Mouse (Mus musculus) adrenal gland, adult (tissue): Measurements from ENCODE around the gene Pdgfra.
A peak's percentile ranks its signal among the peaks of the same experiment; 100 is the strongest.

Experiments
- DNase-seq, 2 experiments: peaks; one replicate each; pipeline ENCODE4 v3.0.0; 2022 to 2023; ENCODE audit warnings: low spot score in 1 of 2; ENCODE audit not compliant: inconsistent age in 2 of 2

Pdgfra gene

DNA sequence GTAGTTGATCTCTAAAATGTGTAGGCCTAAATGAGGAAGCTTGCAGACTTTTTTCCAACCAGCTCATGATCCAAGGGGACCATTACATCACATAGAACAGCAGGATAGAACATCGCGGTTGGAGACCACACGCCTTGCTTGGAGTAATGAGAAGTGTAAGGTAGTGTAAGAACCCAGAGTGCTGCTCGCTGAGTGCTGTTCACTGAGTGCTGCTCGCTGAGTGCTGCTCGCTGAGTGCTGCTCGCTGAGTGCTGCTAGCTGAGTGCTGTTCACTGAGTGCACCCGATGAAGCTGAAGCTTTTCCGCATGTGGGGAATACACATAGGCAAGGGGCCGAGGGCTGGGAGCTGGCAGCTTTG, 48.3 kb downstream of the Pdgfra start:
- DNase-seq = no peak

DNA sequence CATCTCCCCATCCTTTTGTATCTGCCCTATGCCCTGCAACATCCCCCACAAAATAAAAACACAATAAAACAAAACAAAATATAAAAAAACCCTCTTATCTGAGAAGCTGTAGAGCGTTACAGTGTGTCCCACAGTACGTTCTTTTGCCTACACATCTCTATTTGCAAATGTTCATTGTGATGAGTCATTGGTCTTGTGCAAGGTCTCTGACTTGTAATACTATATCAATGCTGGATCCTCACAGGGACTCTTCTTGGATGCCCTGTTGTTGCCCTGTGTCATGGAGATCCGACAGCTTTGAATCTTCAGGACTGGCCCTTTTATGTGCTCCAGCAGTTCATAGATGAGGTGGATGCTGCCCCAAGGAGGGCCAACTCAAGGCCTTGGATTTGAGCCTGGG, 55.8 kb downstream of the Pdgfra start:
- peak in 1 of 2 experiments; percentile 52 for DNase-seq

GRCm38 (mm10) chr5:75209966-75210365, 57.9 kb downstream of the Pdgfra start:
- peak in 1 of 2 experiments; percentile 65 for DNase-seq

GRCm38 (mm10) chr5:75214520-75214919, 62.4 kb downstream of the Pdgfra start:
- peak in 1 of 2 experiments; percentile 55 for DNase-seq

- DNase-seq = no peak
Measured at GRCm38 (mm10) chr5:75214929-75215328, 62.8 kb downstream of the Pdgfra start.

GRCm38 (mm10) chr5:75215678-75216256, 63.7 kb downstream of the Pdgfra start:
- no peak for DNase-seq

DNA sequence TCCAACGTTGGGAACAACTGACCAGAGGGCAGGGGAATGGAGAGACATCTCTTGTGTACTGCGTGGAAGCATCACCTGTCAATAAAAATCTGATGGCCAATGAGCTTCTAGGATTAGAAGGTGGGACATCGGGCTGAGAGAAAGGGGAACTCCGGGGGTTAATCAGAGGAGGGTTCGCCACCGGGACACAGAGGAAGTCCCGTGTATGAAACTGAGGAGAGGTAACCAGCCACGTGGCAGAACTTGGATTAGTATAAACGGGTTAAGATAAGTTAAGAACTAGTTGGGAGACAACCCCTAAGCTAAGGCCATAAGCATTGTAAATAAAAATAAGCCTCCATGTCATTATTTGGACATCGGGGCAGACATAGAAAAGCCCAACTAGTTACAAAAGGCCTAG, 69.5 kb downstream of the Pdgfra start:
- no peak for DNase-seq

- no peak for DNase-seq
Measured at GRCm38 (mm10) chr5:75222491-75223265, 70.6 kb downstream of the Pdgfra start.

DNA sequence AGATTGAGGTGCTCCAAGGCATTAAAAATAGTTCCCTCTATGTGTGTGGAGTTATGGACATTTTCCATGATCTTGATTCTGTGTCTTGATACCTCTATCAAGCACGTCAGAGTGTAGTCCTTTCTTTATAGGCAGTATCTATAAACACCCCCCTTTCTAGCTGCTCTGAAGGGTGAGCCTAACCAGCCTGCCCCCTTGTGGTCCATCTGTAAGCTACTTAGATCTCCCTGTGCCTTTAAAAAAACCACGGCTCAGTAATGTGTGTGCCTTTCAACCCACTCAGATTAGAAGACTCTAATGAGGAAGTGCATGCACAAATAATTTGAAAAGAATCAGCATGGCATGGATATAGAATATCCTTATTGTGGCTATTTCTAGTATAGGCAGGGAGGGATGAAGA, 86.3 kb downstream of the Pdgfra start:
- peak in 1 of 2 experiments; percentile 28 for DNase-seq

- no peak for DNase-seq
Measured at GRCm38 (mm10) chr5:75238928-75239777, 87.1 kb downstream of the Pdgfra start.

DNA sequence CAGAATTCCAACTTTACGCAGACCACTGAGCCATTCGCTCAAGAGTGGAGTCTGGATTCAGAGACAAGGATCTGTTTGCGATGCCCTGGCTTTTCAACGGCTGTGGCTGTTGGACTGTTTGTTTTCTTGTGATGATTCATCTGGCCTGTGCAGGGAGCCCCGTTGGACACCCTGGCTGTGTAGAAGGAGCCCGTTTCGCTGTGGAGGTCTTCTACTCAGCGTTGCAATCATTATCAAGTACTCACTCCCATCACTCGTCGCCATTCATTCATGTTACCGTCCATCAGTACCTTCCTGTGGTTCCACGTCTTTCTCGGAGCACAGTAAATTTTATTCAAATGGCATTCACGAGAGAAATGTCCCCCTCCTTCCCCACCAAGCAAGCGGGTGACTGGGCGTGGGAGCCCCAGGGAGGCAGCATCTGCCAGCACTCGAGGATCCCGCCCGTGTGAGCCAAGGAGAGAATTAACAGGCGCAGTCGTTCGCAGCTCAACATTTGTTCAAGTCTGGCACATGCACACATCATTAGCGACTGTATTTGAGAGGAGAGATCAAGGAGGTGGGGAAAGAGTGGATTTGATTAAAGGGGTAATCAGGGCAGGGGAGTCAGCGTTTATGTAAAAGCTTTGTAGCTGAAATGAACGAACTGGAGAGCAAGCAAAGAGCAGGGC, 95.1 kb downstream of the Pdgfra start:
- DNase-seq = no peak
